Mouse (Mus musculus) embryonic fibroblast, embryonic 13.5 days (primary cell): ENCODE measurements around the gene Emilin2. TPM values are rescaled to one million over a fixed set of nuclear protein-coding genes. Genes with fewer than 3 reads are reported as not detected.
A peak's percentile ranks its signal among the peaks of the same experiment; 100 is the strongest.

Source experiments
- H3K27ac ChIP-seq: 2 replicates; pipeline ENCODE4 v1.5.1; 2012; ENCODE audit warnings: low read length, control low read depth, inconsistent platforms; ENCODE audit not compliant: insufficient read depth
- H3K4me1 ChIP-seq: 2 replicates; pipeline ENCODE4 v1.6.1; 2011; ENCODE audit warnings: low read length; ENCODE audit not compliant: control insufficient read depth, insufficient read depth
- H3K4me3 ChIP-seq: 2 replicates; pipeline ENCODE4 v1.5.1; 2011; ENCODE audit warnings: mild to moderate bottlenecking, control low read depth, low read length; ENCODE audit not compliant: insufficient read depth
- CTCF ChIP-seq: IDR thresholded peaks from 2 replicates; pipeline ENCODE4 v1.5.1; 2011; ENCODE audit warnings: mild to moderate bottlenecking, control low read depth, low read length, moderate library complexity, borderline replicate concordance; ENCODE audit not compliant: insufficient read depth
- POLR2A ChIP-seq: IDR thresholded peaks from 2 replicates; pipeline ENCODE4 v1.6.1; 2011; ENCODE audit warnings: low read depth, mild to moderate bottlenecking, control low read depth, low read length, moderate library complexity
- polyA plus RNA-seq: library from polyadenylated mRNA; stranded (reverse); fragments of >200 nt; gene quantifications from 2 replicates; pipeline ENCODE4 v1.2.4, GENCODE M21; 2011; ENCODE audit warnings: low read depth; ENCODE audit not compliant: missing spikeins, insufficient read length

Gene Emilin2
- polyA plus RNA-seq, 1 experiment: 20.2 TPM

GRCm38 (mm10) chr17:71253391-71253790 is 58.4 kb downstream of the Emilin2 start:
- no peak for TF ChIP-seq CTCF
- TF ChIP-seq POLR2A: no peak
- no peak overlapping the region for H3K27ac ChIP-seq
- peaks cover 11% of the 10 kb centered on the region for H3K4me1 ChIP-seq
- H3K4me3 ChIP-seq: no peak overlapping the region

GRCm38 (mm10) chr17:71252101-71252500 is 59.7 kb downstream of the Emilin2 start:
- Histone ChIP-seq H3K4me3 (no peak overlapping the region), H3K27ac (no peak overlapping the region), H3K4me1 (peaks cover 11% of the 10 kb centered on the region)
- TF ChIP-seq CTCF: no peak
- TF ChIP-seq POLR2A: no peak

- no peak overlapping the region for H3K27ac ChIP-seq
- no peak overlapping the region for H3K4me3 ChIP-seq
- H3K4me1 ChIP-seq: peaks cover 11% of the 10 kb centered on the region
- no peak for TF ChIP-seq POLR2A
- TF ChIP-seq CTCF: no peak
These were observed 60.2 kb downstream of the Emilin2 start for GRCm38 (mm10) chr17:71251601-71252001.

GRCm38 (mm10) chr17:71250819-71251600 is 60.8 kb downstream of the Emilin2 start:
- H3K4me3 ChIP-seq: no peak overlapping the region
- TF ChIP-seq POLR2A (no peak), CTCF (peak; percentile 23; the same call in 1 of the 2 replicates)
- H3K4me1 ChIP-seq: peaks cover 11% of the 10 kb centered on the region
- peak overlapping the region; percentile 65 for H3K27ac ChIP-seq

DNA sequence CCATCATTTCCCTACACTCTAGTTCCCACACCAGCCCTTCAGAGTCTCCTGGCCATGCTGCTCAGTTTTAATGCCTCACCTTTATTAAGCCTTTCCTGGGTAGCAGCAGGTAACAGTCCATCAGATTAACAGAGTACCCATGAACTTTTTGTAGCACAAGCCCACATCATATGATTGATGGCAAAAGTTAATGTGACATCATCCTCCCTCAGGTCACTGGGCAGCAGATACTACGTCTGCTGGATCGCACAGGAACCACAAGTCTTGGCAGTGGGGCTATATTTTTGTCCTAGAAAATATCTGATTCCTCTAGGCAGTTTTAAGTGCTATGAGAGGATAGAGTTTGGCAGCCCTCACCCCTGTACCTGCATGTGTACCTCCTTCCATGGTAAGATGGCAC is 61.7 kb downstream of the Emilin2 start:
- Histone ChIP-seq H3K4me1 (peaks cover 11% of the 10 kb centered on the region), H3K27ac (0 out of 2 replicates have a peak overlapping the region, but pooled peaks have one; percentile 58), H3K4me3 (no peak overlapping the region)
- TF ChIP-seq POLR2A (no peak), CTCF (no peak)

DNA sequence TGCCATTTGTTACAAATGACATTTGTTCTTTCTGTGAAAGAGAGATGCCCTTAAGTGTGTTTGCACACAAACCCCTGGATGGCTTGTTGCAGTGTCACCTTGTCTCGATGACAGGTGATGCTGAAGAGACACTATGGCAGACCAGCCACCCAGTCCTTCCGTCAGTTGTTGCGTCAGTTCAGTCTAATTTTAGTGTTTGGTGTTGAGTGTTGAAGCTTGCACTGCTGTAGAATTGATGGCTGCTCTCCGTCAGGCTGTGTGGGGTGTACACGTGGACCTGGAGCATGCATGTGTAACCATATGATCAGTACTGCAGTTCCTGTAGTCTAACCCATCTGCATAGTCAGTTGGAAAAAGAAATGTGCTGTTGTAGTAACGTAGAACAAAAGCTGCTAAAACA is 62.8 kb downstream of the Emilin2 start:
- no peak overlapping the region for H3K4me3 ChIP-seq
- peaks cover 11% of the 10 kb centered on the region for H3K4me1 ChIP-seq
- H3K27ac ChIP-seq: no peak overlapping the region
- no peak for TF ChIP-seq POLR2A
- no peak for TF ChIP-seq CTCF

- Histone ChIP-seq H3K4me3 (no peak overlapping the region), H3K27ac (no peak overlapping the region), H3K4me1 (peaks cover 10% of the 10 kb centered on the region)
- no peak for TF ChIP-seq POLR2A
- no peak for TF ChIP-seq CTCF
These were observed 65.8 kb downstream of the Emilin2 start for GRCm38 (mm10) chr17:71246022-71246421.

GRCm38 (mm10) chr17:71245133-71245532 is 66.6 kb downstream of the Emilin2 start:
- TF ChIP-seq POLR2A: no peak
- TF ChIP-seq CTCF: no peak
- Histone ChIP-seq H3K4me3 (no peak overlapping the region), H3K4me1 (peaks cover 4% of the 10 kb centered on the region; the same call in 1 of the 2 replicates), H3K27ac (no peak overlapping the region)

DNA sequence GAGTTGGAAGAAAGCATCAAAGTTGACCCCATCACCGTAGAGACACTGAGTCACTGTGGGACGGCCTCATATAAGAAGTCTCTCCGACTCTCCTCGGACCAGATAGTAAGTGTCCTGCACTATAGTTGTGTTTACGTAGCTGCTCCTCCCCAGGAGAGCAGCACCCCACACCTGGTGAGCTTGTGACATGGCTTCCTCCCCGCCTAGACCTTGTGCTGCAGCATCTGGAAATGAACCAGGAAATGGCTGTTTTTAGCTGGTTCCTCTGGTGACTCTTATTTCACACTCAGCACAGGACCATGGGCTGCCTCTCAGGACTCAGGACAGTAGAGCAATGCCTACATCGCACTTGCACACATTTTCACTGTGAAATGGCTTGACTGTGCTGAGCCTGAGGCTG is 69.1 kb downstream of the Emilin2 start:
- Histone ChIP-seq H3K27ac (no peak overlapping the region), H3K4me3 (no peak overlapping the region), H3K4me1 (no peaks in the 10 kb centered on the region)
- TF ChIP-seq POLR2A (no peak), CTCF (no peak)

DNA sequence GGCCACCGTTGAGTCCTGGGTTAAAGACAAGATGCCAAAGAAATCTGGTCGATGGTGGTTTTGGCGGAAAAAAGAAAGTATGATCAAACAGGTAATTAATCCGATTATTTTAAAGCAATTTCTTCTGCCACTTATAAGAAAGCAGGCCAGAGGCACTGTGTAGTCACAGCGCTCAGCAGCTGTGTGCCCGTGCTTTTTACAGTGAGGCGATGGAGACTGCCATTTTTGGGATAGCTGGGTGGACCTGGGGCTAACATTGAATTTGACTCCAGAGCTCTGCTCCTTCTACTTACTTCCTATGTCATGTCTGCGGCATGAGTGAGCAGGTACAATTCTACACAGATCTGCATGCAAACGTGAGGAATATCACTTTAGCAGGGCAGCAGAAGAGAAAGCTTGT is 71.0 kb downstream of the Emilin2 start:
- Histone ChIP-seq H3K4me1 (no peaks in the 10 kb centered on the region), H3K27ac (no peak overlapping the region), H3K4me3 (no peak overlapping the region)
- TF ChIP-seq POLR2A (no peak), CTCF (no peak)
